Mouse (Mus musculus) mouse trophoblast stem cell (cell line): ENCODE data around the gene Gm20388.
"Not testable (repeated sequence)": the region's sequence is repeated elsewhere in the genome, so short reads cannot be mapped to it uniquely, and the experiment has no call there.

Source experiments
- in situ Hi-C, 2 experiments: fragments of 300-500 bp; cut with MseI, MboI; formaldehyde crosslinking; loops; 2 replicates in 1 of 2; 3 replicates in 1 of 2; pipeline ENCODE4 v1.15.1; 2025

Gene Gm20388

GRCm38 (mm10) chr8:123031321-123031978, 3120.8 kb downstream of the Gm20388 start:
- in situ Hi-C loops: no loop called here

- in situ Hi-C loops: no loop called here
Observed at GRCm38 (mm10) chr8:123032730-123033129, 3122.1 kb downstream of the Gm20388 start.

DNA sequence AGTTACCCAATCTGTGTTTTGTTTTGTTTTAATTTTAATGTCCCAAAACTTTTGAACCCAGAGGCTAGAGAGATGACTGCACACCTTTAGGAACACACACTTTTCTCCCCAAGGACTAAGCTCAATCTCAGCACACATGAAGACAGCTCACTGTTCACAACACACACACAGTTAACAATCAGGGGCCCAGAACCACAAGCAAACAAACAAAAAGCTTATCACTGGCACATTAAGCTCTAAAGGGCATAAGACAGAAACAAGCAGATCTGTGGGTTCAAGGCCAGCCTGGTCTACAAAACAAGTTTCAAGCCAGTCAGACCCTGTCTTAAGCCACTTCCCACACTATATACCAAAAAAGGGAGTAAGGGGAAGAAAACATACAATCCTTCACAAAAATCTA, 3122.8 kb downstream of the Gm20388 start:
- in situ Hi-C loops: no loop called here

DNA sequence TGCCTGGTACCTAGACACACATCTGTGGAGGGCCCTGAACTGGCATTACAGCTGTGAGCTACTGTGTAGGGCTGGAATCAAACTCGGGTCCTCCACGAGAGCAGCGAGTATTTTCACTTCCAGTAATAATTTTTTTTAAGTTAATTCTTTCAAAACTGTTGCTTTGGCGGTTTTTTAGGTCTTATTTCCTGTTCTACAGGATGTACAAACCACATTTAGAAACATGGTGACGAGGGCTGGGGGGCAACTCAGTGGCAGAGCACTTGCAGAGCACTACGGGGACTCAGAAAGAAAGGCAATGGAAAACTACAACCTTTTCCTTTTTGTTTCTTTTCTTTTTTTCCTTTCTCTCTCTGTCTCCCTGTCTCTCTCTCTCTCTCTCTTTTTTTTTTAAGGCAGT, 3123.5 kb downstream of the Gm20388 start:
- in situ Hi-C loops: no loop called here

GRCm38 (mm10) chr8:123036956-123037355, 3126.3 kb downstream of the Gm20388 start:
- in situ Hi-C loops: no loop called here

DNA sequence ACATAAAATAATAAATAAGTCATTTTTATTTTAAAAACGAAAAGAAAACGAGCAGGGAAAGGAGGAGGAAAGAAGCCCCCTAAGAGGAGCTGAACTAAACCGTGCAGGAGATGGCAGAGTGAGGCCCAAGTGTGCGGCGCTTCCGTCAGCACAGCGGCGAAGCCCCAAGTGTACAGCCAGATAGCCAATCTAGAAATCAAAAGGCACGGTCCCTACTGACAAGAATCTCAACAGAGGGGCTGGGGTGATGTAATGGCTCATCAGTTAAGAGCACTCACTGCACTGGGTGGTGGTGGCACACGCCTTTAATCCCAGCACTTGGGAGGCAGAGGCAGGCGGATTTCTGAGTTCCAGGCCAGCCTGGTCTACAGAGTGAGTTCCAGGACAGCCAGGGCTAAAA, 3126.8 kb downstream of the Gm20388 start:
- in situ Hi-C loops: no loop called here

GRCm38 (mm10) chr8:123038351-123038750, 3127.7 kb downstream of the Gm20388 start:
- in situ Hi-C loops: no loop called here

DNA sequence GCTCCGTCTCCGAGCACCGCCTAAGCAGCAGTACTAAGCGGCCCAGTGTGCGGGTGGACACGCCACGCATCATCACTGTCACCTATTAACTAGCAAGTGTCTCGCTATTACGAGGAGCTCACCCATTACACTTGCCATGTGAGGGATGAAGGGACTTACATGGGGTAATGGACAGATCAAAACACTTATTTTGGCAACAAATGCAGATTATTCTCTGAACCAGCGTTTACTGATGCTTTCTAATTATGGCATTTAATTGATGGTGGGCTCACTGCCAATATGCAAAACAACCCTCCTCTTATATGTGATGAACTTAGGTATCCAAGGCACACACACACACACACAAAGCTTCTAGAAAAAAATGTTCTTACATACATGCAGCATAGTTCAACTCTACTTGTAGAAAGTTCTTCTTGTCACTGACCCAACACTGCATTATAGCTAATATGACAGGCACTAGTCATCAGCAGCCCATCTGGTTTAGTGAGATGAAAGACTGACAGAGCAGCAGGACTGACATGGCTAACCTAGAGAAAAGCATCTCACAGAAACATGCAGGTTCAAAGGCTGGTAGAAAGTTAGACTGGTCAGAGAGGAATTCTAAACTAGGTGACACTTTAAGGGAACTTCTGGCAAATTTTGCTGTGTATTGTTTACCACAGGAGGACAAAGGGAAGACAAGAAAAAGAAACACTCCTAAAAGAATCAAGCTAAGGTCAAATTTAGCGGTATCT, 3128.9 kb downstream of the Gm20388 start:
- in situ Hi-C loops: no loop called here

GRCm38 (mm10) chr8:123040110-123040650, 3129.5 kb downstream of the Gm20388 start:
- in situ Hi-C loops: no loop called here

DNA sequence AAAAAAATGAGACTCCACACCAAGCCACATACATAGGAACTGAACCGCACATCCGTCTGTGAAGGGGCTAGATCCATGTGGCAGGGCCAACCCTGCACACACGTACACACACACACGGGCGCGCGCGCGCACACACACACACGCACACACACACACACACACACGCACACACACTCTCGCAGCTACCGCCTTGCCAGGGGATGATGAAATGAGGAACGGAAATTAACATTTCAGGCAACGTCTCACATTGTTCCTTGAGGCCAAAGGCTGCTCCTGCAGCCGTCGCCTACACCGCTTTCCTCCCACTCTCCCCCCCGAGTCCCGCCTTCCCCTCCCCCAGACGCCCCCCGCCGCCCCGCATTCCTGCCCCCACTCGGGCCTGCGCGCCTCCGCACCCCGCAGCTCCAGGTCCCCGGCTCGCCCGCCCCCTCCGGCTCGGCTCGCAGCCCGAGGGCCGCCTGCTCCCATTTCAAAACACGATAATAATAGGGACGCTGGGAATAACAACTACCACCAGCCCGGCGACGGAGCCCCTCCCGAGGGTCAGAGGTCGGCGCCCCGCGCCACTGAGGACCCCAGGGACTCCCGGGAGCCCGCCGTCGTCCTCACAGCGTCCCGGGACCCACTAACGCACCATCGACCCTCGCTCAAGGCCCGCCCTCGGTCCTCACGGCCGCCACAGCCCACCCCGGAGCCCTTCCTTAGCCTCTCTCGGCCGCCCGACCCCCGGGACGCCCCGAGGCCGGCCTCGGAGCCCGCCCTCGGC, 3130.6 kb downstream of the Gm20388 start:
- in situ Hi-C loops: no loop called here

GRCm38 (mm10) chr8:123041774-123042105, 3131.1 kb downstream of the Gm20388 start:
- in situ Hi-C loops: no loop called here

- in situ Hi-C loops: no loop called here
Observed at GRCm38 (mm10) chr8:123042158-123042973, 3131.7 kb downstream of the Gm20388 start, which contains the start of gene Ankrd11. Gene Ankrd11 (minus strand): TSS chr8:123042277.

DNA sequence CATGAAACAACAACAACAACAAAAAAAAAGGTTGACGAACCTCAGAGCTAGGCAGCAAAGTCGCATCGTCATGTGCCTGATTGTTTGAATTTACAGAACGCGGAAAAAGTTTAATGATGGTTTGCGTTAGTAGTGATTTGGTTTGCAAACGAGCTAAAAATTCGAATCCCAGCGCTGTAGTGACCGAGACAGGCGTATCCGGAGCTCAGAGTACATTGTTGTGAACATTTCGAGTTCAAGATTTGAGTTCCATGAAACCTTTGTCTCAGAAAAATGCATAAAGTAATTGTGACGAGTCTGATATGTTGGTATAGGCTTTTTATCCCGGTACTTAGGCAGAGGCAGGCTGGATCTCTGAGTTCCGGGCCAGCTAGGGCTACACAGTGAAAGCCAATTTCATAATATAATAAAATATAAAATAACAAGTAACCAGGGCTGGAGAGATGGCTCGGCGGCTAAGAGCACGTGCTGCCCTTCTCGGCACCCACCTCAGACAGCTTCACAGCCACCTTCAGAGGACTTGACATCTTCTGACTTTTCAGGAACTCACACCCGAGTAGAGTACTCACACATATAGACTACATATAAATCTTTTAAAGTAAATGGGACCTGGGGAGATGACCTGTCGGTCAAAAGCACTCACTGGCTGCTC, 3132.5 kb downstream of the Gm20388 start:
- in situ Hi-C loops: no loop called here

GRCm38 (mm10) chr8:123043941-123044340, 3133.3 kb downstream of the Gm20388 start:
- in situ Hi-C loops: no loop called here

- in situ Hi-C loops: not testable (repeated sequence)
Observed at GRCm38 (mm10) chr8:123044743-123045425, 3134.2 kb downstream of the Gm20388 start.

- in situ Hi-C loops: no loop called here
Observed at GRCm38 (mm10) chr8:123046706-123047105, 3136.1 kb downstream of the Gm20388 start.

DNA sequence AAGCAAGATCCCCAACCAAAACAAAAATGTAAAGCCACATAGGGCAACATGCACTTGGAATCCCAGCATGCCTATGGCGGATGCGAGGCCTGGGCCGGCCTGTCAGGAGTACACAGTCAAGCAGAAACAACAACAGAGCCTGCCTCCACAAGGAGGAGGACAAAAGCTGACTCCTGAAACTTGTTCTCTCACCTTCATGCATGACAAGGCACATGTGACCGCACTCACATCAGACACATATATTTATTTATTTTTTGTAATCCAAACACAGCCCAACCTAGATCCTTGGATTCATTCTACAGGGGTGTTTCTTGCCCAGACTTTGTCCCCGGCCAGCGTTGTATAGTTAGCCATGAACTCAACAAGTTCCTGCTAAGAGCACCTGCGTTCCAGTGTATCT, 3137.2 kb downstream of the Gm20388 start:
- in situ Hi-C loops: no loop called here

DNA sequence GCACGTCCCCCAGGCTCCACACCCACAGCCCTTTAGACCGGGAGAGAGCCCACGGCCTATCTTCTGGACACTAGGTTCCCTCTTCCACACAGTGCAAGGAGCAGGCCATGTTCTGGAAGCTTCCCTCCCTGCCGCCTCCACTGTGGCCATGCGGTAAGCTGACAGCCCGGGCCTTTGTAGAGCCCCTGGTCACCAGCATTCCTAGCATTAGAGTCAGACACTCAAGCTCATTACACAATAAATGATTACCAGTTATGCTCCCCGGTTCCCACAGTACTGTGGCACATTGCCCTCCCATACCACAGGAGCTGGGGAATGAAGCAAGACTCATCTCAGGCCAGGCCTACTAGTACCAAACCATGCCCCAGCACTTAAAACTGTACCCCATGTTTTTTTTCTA, 3137.8 kb downstream of the Gm20388 start:
- in situ Hi-C loops: no loop called here

- in situ Hi-C loops: no loop called here
Observed at GRCm38 (mm10) chr8:123051458-123051857, 3140.8 kb downstream of the Gm20388 start.

GRCm38 (mm10) chr8:123062721-123063120, 3152.1 kb downstream of the Gm20388 start, which contains the start of gene Spg7:
Gene Spg7 (plus strand): TSS chr8:123062942.
- in situ Hi-C loops: no loop called here
